In the genomic region with DNA sequence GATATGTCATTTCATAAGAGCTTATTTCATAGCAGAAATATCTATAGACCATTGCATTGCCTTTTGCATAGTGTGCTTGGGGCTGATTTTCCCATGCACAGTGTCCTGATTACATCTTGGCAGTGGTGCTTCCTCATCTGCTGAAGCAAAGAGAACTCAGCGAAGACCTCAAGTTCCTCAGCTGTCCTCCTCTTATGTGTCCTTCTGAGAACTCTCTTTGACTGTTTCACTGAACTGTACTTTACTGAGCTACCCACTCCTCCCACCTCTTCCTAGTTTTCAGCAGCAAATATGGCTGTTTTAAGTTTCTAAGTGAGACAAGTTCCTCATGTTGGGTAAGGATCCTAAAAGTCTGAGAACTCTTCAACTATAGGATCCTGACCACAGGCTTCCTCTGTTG, we compare ENCODE assay signal across 11 mouse cellular contexts. TPM values are rescaled to one million over a fixed set of nuclear protein-coding genes. Genes with fewer than 3 reads are reported as not detected.
DNase-seq lines count a peak whose midpoint lies in the region; ATAC-seq and TF ChIP-seq lines count a peak whose summit lies in the region.
"Had no signal": no experiment of that assay in that cellular context is flagged by ENCODE, and none has a peak within 500 bp of the region (broad histone marks: within the 10 kb centered on the region; RNA-seq: fewer than 3 reads in every experiment).

No protein-coding gene starts in this region.

- no peak overlapping the region for H3K4me3 ChIP-seq in heart, embryonic 14.5 days (ENCODE audit: control insufficient read depth in 1 of 2, insufficient read depth in 1 of 2, low read depth in 1 of 2, low read length in 2 of 2)
- no peak overlapping the region for H3K4me3 ChIP-seq in hindbrain, postnatal 0 days (ENCODE audit: low read length)
- no peak overlapping the region for H3K4me3 ChIP-seq in stomach, embryonic 15.5 days (replicated peaks)
- H3K4me3 ChIP-seq: neural tube, embryonic 12.5 days had no signal

- intact Hi-C loops in heart, postnatal 36 days (cut with DNase I) = no loop called here

- no peak for TF ChIP-seq CTCF in hindbrain, postnatal 0 days (IDR thresholded peaks at IDR 0.05; ENCODE audit: low read depth)

- H3K27ac ChIP-seq in heart, embryonic 14.5 days (replicated peaks in 1 of 2; ENCODE audit: control insufficient read depth in 1 of 2, insufficient read depth in 1 of 2, low read depth in 2 of 2, low read length in 2 of 2) = peak overlapping the region; percentile 58 to 91; a peak in 3 of 4 replicates
- peak overlapping the region; percentile 55; the same call in 1 of the 2 replicates for H3K27ac ChIP-seq in hindbrain, postnatal 0 days
- H3K27ac ChIP-seq in stomach, embryonic 15.5 days = peak overlapping the region; percentile 79
- H3K27ac ChIP-seq: neural tube, embryonic 12.5 days had no signal

- 0 out of 2 replicates have a peak overlapping the region, but pooled peaks have one; percentile 51 for H3K9ac ChIP-seq in heart, embryonic 14.5 days (ENCODE audit: low read length)
- no peak overlapping the region for H3K9ac ChIP-seq in hindbrain, postnatal 0 days (replicated peaks; ENCODE audit: low read length)
- no peak overlapping the region for H3K9ac ChIP-seq in stomach, embryonic 15.5 days
- H3K9ac ChIP-seq: neural tube, embryonic 12.5 days had no signal

- no peak for DNase-seq in heart, postnatal 36 days
- DNase-seq in lung, postnatal 36 days = peak; percentile 55
- DNase-seq in lung, postnatal 25 days (ENCODE audit: low spot score) = no peak
- no peak for DNase-seq in hindbrain, postnatal 0 days (ENCODE audit: low spot score)
- no peak for DNase-seq in adrenal gland, adult 8-10 months
- DNase-seq in thymus, postnatal 4 days = no peak
- DNase-seq: adrenal gland, postnatal 36 days had no signal

- WGBS in heart, embryonic 14.5 days = 64% methylated on average over 1 of the region's 1 CpGs
- 84% methylated on average over 1 of the region's 1 CpGs for WGBS in hindbrain, postnatal 0 days
- 70% methylated on average over 1 of the region's 1 CpGs for WGBS in stomach, embryonic 15.5 days

- H3K4me1 ChIP-seq in heart, embryonic 14.5 days (ENCODE audit: control insufficient read depth in 2 of 2, insufficient read depth in 2 of 2, low read length in 2 of 2) = peaks cover 5 to 58% of the 10 kb centered on the region in 2 experiments
- peaks cover 32% of the 10 kb centered on the region for H3K4me1 ChIP-seq in hindbrain, postnatal 0 days (ENCODE audit: insufficient read depth, low read length)
- peaks cover 8% of the 10 kb centered on the region; the same call in 1 of the 2 replicates for H3K4me1 ChIP-seq in stomach, embryonic 15.5 days

- no peak for ATAC-seq in heart, embryonic 14.5 days (ENCODE audit: insufficient number of reproducible peaks, insufficient read depth, low FRiP score, low read depth)
- no peak for ATAC-seq in hindbrain, postnatal 0 days
- no peak for ATAC-seq in stomach, embryonic 15.5 days (ENCODE audit: insufficient read depth, low FRiP score, low read depth)

- no peaks in the 10 kb centered on the region for H3K27me3 ChIP-seq in heart, embryonic 14.5 days (ENCODE audit: control insufficient read depth, insufficient read depth, low read length)
- no peaks in the 10 kb centered on the region for H3K27me3 ChIP-seq in hindbrain, postnatal 0 days (ENCODE audit: insufficient read depth, low read length)
- H3K27me3 ChIP-seq in stomach, embryonic 15.5 days (replicated peaks) = no peaks in the 10 kb centered on the region
- H3K27me3 ChIP-seq: neural tube, embryonic 12.5 days had no signal

- no peaks in the 10 kb centered on the region for H3K36me3 ChIP-seq in heart, embryonic 14.5 days (ENCODE audit: control insufficient read depth, insufficient read depth, low read length)
- no peaks in the 10 kb centered on the region for H3K36me3 ChIP-seq in hindbrain, postnatal 0 days (ENCODE audit: insufficient read depth, low read length)
- H3K36me3 ChIP-seq in stomach, embryonic 15.5 days = no peaks in the 10 kb centered on the region
- H3K36me3 ChIP-seq: neural tube, embryonic 12.5 days had no signal

- no peak overlapping the region for H3K4me2 ChIP-seq in heart, embryonic 14.5 days (ENCODE audit: low read length)
- H3K4me2 ChIP-seq in hindbrain, postnatal 0 days (ENCODE audit: low read depth, low read length) = no peak overlapping the region
- no peak overlapping the region for H3K4me2 ChIP-seq in stomach, embryonic 15.5 days

- no peaks in the 10 kb centered on the region for H3K9me3 ChIP-seq in heart, embryonic 14.5 days (ENCODE audit: control insufficient read depth, low read length)
- no peaks in the 10 kb centered on the region for H3K9me3 ChIP-seq in hindbrain, postnatal 0 days (ENCODE audit: low read length)
- no peaks in the 10 kb centered on the region for H3K9me3 ChIP-seq in stomach, embryonic 15.5 days
- H3K9me3 ChIP-seq: G1E; neural tube, embryonic 12.5 days had no signal

RNA-seq across cellular contexts. Expression of a gene that starts 58.6 kb away (rescaled TPM):
- polyA plus RNA-seq in heart, embryonic 14.5 days (2014; fragmentation: Nextera tagmentation; extraction: Ambion mirVana) = 179 and 193 TPM in 2 replicates
- 100 to 1,000 TPM; 159 to 186 TPM for total RNA-seq in heart, postnatal 36 days (2021)
- 31.6 and 38.5 TPM in 2 replicates for total RNA-seq in hindbrain, postnatal 0 days (2014; rRNA removed)
- polyA plus RNA-seq in hindbrain, postnatal 0 days (2015; fragmentation: Nextera tagmentation; extraction: Ambion mirVana) = 55.7 and 58.7 TPM in 2 replicates
- 150 and 155 TPM in 2 replicates for polyA plus RNA-seq in stomach, embryonic 15.5 days (2015; fragmentation: Nextera tagmentation; extraction: Ambion mirVana)
- 10 to 100 TPM; 47.0 to 58.9 (median 49.3) TPM for total RNA-seq in adrenal gland, adult 8-10 months (2022)
